Mouse (Mus musculus): Measurements from ENCODE around the gene Vinac1. TPM values are rescaled to one million over a fixed set of nuclear protein-coding genes. Genes with fewer than 3 reads are reported as not detected.
"Not testable (repeated sequence)": the region's sequence is repeated elsewhere in the genome, so short reads cannot be mapped to it uniquely, and the experiment has no call there.

The Vinac1 gene
- polyA plus RNA-seq, 1 experiment = 1.7 TPM

DNA sequence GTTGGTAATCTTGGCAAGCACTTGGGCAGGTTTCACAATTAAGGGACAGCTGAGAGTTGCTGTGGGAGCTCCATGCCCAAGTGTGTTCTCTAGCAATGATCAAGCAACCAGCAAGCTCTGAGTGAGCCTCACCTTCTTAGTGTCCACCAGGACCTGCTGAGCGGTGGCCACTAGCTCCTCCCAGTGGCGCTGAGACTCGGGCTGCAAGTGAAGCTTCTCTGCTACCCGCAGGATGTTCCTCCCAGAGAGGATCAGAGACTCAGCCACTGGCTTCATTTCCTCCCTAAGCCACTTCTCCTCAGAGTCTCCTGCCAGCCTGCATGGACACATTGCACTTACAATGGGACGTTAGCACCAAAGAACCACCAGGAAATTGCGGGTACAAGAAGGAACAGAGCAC is 7.4 kb downstream of the Vinac1 start:
- H3K27ac ChIP-seq (ENCODE audit: control insufficient read depth, insufficient read depth, low read depth, low read length) = no peak overlapping the region
- no peak for TF ChIP-seq POLR2A (IDR thresholded peaks at IDR 0.05; ENCODE audit: control insufficient read depth, low read depth, low read length)
- no peak for TF ChIP-seq CTCF (IDR thresholded peaks at IDR 0.05; ENCODE audit: control insufficient read depth, insufficient read depth, insufficient replicate concordance, low read depth, low read length)
- no peaks in the 10 kb centered on the region for H3K27me3 ChIP-seq (ENCODE audit: control insufficient read depth, insufficient read depth, low read length)
- no peaks in the 10 kb centered on the region for H3K36me3 ChIP-seq (ENCODE audit: control insufficient read depth, insufficient read depth, low read length)
- no peak overlapping the region for H3K4me3 ChIP-seq (ENCODE audit: control insufficient read depth, low read depth, low read length)
- peaks cover 16% of the 10 kb centered on the region for H3K4me1 ChIP-seq (ENCODE audit: control insufficient read depth, insufficient read depth, low read length)

DNA sequence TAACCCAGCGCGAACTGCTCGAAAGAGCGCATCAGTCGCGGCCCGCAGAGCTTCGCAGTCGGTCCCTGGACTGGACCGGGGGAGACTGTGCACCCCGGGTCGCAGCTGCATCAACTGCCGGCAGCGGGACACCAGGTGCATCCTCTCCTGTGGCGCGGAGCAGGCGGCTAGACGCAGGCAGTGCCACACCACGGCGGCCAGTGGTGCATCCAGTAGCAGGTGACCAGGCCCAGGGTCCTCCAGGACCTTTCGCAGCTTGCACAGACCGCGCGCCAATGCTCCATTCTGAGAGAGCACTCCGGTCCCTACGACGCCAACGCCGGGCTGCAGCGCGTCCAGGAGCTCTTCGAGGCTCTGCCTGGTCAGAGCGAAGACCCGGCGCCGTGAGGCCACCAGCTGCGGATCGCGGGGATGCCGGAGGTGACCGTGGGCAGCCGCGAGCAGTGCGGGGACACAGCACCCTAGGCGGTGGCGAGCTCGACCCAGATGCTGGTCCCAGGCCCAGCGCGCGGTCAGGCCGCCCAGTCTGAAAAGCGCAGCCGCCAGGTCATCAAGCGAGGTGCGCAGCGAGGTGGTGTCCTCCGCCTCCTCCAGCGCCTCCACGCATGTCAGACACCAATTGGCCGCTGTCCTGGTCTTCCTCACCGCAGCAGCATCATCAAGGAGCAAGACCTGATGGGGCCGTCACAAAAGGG is 8.9 kb downstream of the Vinac1 start:
- H3K36me3 ChIP-seq (ENCODE audit: control insufficient read depth, insufficient read depth, low read length) = no peaks in the 10 kb centered on the region
- peaks cover 16% of the 10 kb centered on the region for H3K4me1 ChIP-seq (ENCODE audit: control insufficient read depth, insufficient read depth, low read length)
- no peak for TF ChIP-seq POLR2A (IDR thresholded peaks at IDR 0.05; ENCODE audit: control insufficient read depth, low read depth, low read length)
- no peak for TF ChIP-seq CTCF (IDR thresholded peaks at IDR 0.05; ENCODE audit: control insufficient read depth, insufficient read depth, insufficient replicate concordance, low read depth, low read length)
- peak overlapping the region; percentile 67 for H3K4me3 ChIP-seq (ENCODE audit: control insufficient read depth, low read depth, low read length)
- no peak overlapping the region for H3K27ac ChIP-seq (ENCODE audit: control insufficient read depth, insufficient read depth, low read depth, low read length)
- H3K27me3 ChIP-seq (ENCODE audit: control insufficient read depth, insufficient read depth, low read length) = no peaks in the 10 kb centered on the region

DNA sequence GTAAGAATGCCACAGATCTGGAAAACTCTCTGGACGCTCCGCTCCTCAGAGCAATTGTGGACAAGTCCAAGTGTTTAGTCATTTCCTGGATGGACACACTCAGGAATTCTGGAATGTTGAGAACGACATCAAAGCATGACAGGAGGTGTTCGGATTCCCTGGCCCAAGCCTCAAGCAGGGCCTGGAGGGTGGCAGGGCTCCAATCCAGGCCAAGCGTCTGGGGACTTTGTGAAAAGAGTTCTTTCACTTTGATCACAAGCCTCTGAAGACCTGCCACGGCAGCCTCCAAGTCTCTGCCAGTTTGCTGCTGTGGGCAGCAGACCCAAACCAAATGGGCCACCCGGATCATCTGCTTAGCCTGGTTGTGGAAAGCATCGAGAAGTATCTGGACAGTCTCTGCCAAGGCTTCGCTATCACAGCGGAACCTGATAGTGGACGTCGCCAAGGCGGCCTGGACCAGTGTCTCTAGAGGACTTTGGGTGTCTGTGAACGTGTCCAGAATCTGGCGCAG is 9.5 kb downstream of the Vinac1 start:
- no peak overlapping the region for H3K27ac ChIP-seq (ENCODE audit: control insufficient read depth, insufficient read depth, low read depth, low read length)
- peaks cover 16% of the 10 kb centered on the region for H3K4me1 ChIP-seq (ENCODE audit: control insufficient read depth, insufficient read depth, low read length)
- no peak for TF ChIP-seq CTCF (IDR thresholded peaks at IDR 0.05; ENCODE audit: control insufficient read depth, insufficient read depth, insufficient replicate concordance, low read depth, low read length)
- H3K36me3 ChIP-seq (ENCODE audit: control insufficient read depth, insufficient read depth, low read length) = no peaks in the 10 kb centered on the region
- peak overlapping the region; percentile 67 for H3K4me3 ChIP-seq (ENCODE audit: control insufficient read depth, low read depth, low read length)
- H3K27me3 ChIP-seq (ENCODE audit: control insufficient read depth, insufficient read depth, low read length) = no peaks in the 10 kb centered on the region

DNA sequence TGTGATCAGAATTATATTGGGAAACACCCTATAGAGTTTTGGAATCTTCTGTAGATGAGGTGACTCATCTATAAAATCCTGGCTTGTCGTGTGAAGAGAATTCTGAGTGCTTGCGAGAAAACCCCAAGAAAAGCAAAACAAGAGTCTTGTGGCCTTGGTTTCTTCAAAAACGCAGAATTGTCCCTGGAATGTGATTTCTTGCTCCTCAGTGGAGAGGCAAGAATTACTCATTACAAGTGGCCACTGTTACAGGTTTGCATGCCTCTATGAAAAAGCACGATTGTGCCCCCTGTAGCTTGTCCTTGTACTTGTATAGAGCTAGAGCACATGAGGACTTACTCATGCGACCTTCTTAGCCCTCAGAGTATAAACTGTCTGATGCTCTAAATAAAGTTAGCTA is 12.6 kb downstream of the Vinac1 start:
- TF ChIP-seq POLR2A (IDR thresholded peaks at IDR 0.05; ENCODE audit: control insufficient read depth, low read depth, low read length) (no peak), CTCF (IDR thresholded peaks at IDR 0.05; ENCODE audit: control insufficient read depth, insufficient read depth, insufficient replicate concordance, low read depth, low read length) (no peak)
- Histone ChIP-seq H3K36me3 (ENCODE audit: control insufficient read depth, insufficient read depth, low read length) (no peaks in the 10 kb centered on the region), H3K27ac (ENCODE audit: control insufficient read depth, insufficient read depth, low read depth, low read length) (no peak overlapping the region), H3K4me1 (ENCODE audit: control insufficient read depth, insufficient read depth, low read length) (peaks cover 16% of the 10 kb centered on the region), H3K27me3 (ENCODE audit: control insufficient read depth, insufficient read depth, low read length) (no peaks in the 10 kb centered on the region), H3K4me3 (ENCODE audit: control insufficient read depth, low read depth, low read length) (no peak overlapping the region)

DNA sequence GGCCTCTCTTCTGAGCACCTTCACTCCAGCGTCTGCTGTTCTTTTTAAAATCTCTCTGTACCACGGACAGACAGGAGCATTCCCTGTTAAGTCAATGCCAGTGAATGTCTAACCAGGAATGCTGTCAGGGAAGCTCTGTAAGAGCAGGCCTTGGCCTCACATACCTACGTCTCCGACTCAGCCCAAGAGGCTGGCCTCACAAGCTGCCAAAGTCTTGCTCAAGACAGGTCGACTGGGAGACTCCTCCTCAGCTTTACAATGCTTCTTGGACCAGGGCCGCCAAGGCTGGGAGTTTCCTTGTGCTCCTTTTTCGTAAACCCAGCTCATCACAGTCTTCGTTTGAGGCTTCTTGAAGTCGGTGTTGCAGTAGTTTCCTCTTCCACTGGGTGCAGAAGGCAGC is 23.2 kb downstream of the Vinac1 start:
- Histone ChIP-seq H3K27ac (ENCODE audit: control insufficient read depth, insufficient read depth, low read depth, low read length) (no peak overlapping the region), H3K27me3 (ENCODE audit: control insufficient read depth, insufficient read depth, low read length) (no peaks in the 10 kb centered on the region), H3K4me1 (ENCODE audit: control insufficient read depth, insufficient read depth, low read length) (no peaks in the 10 kb centered on the region), H3K36me3 (ENCODE audit: control insufficient read depth, insufficient read depth, low read length) (no peaks in the 10 kb centered on the region), H3K4me3 (ENCODE audit: control insufficient read depth, low read depth, low read length) (no peak overlapping the region)
- TF ChIP-seq CTCF (IDR thresholded peaks at IDR 0.05; ENCODE audit: control insufficient read depth, insufficient read depth, insufficient replicate concordance, low read depth, low read length) (no peak), POLR2A (IDR thresholded peaks at IDR 0.05; ENCODE audit: control insufficient read depth, low read depth, low read length) (no peak)

DNA sequence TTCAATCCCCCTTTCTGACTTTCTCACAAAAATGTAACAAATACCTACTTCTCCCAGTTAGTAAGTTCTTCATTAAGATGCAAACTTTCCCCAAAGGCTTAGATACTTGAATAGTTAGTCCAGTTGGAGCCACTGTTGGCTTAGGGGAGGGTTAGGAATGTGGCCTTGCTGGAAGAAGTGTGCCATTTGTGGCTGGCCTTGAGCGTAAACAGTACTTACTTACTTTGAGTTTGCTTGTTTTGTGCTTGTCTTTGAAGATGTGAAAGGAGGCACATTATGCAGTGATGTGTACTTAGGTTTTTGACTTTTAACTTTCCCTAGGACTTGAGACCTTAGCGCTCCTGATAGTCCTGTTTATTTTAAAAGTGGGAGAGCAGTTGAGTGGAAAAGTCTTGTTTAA is 27.9 kb downstream of the Vinac1 start:
- H3K4me1 ChIP-seq (ENCODE audit: control insufficient read depth, insufficient read depth, low read length) = no peaks in the 10 kb centered on the region
- H3K4me3 ChIP-seq (ENCODE audit: control insufficient read depth, low read depth, low read length) = no peak overlapping the region
- TF ChIP-seq CTCF (IDR thresholded peaks at IDR 0.05; ENCODE audit: control insufficient read depth, insufficient read depth, insufficient replicate concordance, low read depth, low read length) (no peak), POLR2A (IDR thresholded peaks at IDR 0.05; ENCODE audit: control insufficient read depth, low read depth, low read length) (no peak)
- no peak overlapping the region for H3K27ac ChIP-seq (ENCODE audit: control insufficient read depth, insufficient read depth, low read depth, low read length)
- H3K27me3 ChIP-seq (ENCODE audit: control insufficient read depth, insufficient read depth, low read length) = no peaks in the 10 kb centered on the region
- peaks cover 3% of the 10 kb centered on the region; the same call in 1 of the 2 replicates for H3K36me3 ChIP-seq (ENCODE audit: control insufficient read depth, insufficient read depth, low read length)

DNA sequence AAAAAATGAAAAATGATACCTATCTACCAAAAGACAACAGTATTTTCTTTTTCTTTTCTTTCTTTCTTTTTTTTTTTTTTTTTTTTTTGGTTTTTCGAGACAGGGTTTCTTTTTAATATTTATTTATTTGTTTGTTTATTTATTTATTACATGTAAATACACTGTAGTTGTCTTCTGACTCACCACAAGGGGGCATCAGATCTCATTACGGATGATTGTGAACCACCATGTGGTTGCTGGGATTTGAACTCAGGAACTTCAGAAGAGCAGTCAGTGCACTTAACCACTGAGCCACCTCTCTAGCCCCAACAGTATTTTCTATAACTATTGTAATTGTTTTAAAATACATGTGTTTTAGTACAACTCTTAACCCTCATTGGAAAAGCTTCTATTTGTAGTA is 39.1 kb downstream of the Vinac1 start:
- H3K36me3 ChIP-seq (ENCODE audit: control insufficient read depth, insufficient read depth, low read length); H3K4me1 ChIP-seq (ENCODE audit: control insufficient read depth, insufficient read depth, low read length); H3K27me3 ChIP-seq (ENCODE audit: control insufficient read depth, insufficient read depth, low read length); H3K27ac ChIP-seq (ENCODE audit: control insufficient read depth, insufficient read depth, low read depth, low read length); H3K4me3 ChIP-seq (ENCODE audit: control insufficient read depth, low read depth, low read length): not testable (repeated sequence)
